Mouse (Mus musculus): ENCODE data around the gene 9130409I23Rik. TPM values are rescaled to one million over a fixed set of nuclear protein-coding genes. Genes with fewer than 3 reads are reported as not detected.

9130409I23Rik gene
- polyA plus RNA-seq (2017; shearing (Covaris generic)): not detected

DNA sequence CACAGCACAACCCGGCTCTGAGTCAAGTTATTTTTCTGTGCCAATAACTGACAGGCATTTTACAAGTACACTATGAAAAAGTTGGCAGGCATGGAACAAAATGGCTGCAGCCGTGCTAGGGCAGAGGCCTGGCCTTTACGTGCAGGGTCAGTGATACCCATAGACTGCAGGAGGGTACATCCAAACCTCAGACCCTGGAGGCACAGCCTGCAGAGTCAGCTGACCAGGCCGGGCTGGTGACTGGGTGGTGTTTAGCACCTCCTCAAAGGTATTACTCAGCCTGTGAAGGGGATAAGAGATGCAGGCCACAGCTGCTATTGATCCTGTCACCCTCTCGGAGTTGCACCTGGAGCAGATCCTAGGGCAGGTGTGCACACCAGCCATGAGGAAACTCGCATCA is at the start of gene 9130409I23Rik:
TSS of gene 9130409I23Rik (plus strand) at position 301 of the 400 bp plus-strand sequence.

DNA sequence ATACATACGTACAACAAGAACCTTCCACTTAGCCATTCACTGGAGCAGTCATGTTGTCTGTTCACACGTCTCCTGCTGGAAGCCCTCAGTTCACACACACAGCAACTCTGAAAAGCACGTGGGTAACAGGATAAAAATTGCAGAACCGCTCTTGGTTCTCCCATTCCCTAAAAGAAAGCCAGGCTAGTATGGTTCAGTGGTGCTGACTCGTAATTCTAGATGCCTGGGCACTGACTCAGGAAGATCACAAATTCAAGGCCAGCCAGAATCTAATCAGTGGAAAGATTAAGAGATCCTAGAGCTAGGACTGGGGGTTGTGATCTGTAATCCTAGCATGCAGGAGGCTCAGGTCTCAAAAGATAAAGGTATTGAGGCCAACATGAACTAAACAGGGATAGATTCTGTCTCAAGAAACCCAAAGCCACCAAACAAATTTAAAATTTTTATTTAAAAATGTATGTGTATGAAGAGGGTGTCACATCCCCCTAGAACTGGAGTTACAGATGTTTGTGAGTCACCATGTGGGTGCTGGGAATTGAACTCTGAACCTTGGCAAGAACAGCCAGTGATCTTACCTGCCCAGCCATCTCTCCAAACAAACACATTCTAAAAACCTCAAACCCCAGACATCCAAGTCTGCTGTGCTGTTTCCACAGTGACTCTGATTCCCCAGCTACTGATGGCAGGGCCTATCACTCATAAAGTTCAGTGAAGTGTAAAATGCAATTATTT is 30.1 kb upstream of the 9130409I23Rik start, which contains the start of gene Ephx1:
TSS of gene Ephx1 (minus strand) at position 149 of the 732 bp plus-strand sequence.

Other genes starting within 250 kb of the 9130409I23Rik start
- gene H3f3a, start 237.3 kb upstream of the 9130409I23Rik start, polyA plus RNA-seq (2017; shearing (Covaris generic)): 1,306 TPM
- 45.5 TPM for gene Sde2, start 200.1 kb upstream of the 9130409I23Rik start, polyA plus RNA-seq (2017; shearing (Covaris generic))
- gene Lefty2, start 158.1 kb upstream of the 9130409I23Rik start, polyA plus RNA-seq (2017; shearing (Covaris generic)): not detected
- gene Pycr2, start 146.9 kb upstream of the 9130409I23Rik start, polyA plus RNA-seq (2017; shearing (Covaris generic)): 94.9 TPM
- gene Lefty1, start 116.2 kb upstream of the 9130409I23Rik start, polyA plus RNA-seq (2017; shearing (Covaris generic)): 0.29 TPM
- gene Tmem63a, start 108.9 kb upstream of the 9130409I23Rik start, polyA plus RNA-seq (2017; shearing (Covaris generic)): 45.8 TPM
- gene Ephx1, start 30.3 kb upstream of the 9130409I23Rik start, polyA plus RNA-seq (2017; shearing (Covaris generic)): 347 TPM
- 28.9 TPM for gene Nvl, start 93.0 kb downstream of the 9130409I23Rik start, polyA plus RNA-seq (2017; shearing (Covaris generic))
- 67.6 TPM for gene Cnih4, start 93.5 kb downstream of the 9130409I23Rik start, polyA plus RNA-seq (2017; shearing (Covaris generic))
- gene Wdr26, start 160.8 kb downstream of the 9130409I23Rik start, polyA plus RNA-seq (2017; shearing (Covaris generic)): 51.8 TPM

All from CD4-positive, CD25-positive, alpha-beta regulatory T cell (primary cell).